Mouse (Mus musculus) ES-E14 (cell line): Measurements from ENCODE around the gene Pdcd6ip. TPM values are rescaled to one million over a fixed set of nuclear protein-coding genes. Genes with fewer than 3 reads are reported as not detected.
A peak's percentile ranks its signal among the peaks of the same experiment; 100 is the strongest.

Experiments
- DNase-seq: peaks from one replicate; pipeline ENCODE4 v3.0.0-alpha.2; 2013; ENCODE audit warnings: low read depth, low spot score
- H3K27ac ChIP-seq: 2 replicates; pipeline ENCODE4 v1.5.1; 2012; ENCODE audit warnings: low read depth, mild to moderate bottlenecking, low read length, moderate library complexity, mixed read lengths; ENCODE audit not compliant: poor library complexity, insufficient read depth, severe bottlenecking
- H3K36me3 ChIP-seq: 2 replicates; pipeline ENCODE4 v1.6.1; 2012; ENCODE audit warnings: mild to moderate bottlenecking, low read length, moderate library complexity, mixed read lengths; ENCODE audit not compliant: control insufficient read depth, poor library complexity, insufficient read depth, severe bottlenecking
- H3K4me1 ChIP-seq, 2 experiments: fragments of 150-350 bp in 1 of 2; sonication (generic) in 1 of 2; 2 replicates each; pipeline ENCODE4 v1.6.1; 2012; ENCODE audit warnings: low read length in 2 of 2, mild to moderate bottlenecking in 1 of 2, mixed read lengths in 1 of 2; ENCODE audit not compliant: control insufficient read depth in 2 of 2, insufficient read depth in 2 of 2, poor library complexity in 1 of 2
- H3K4me3 ChIP-seq, 2 experiments: fragments of 150-350 bp in 1 of 2; sonication (generic) in 1 of 2; 2 replicates each; pipeline ENCODE4 v1.5.1; 2012; ENCODE audit warnings: low read length in 2 of 2, low read depth in 1 of 2, mild to moderate bottlenecking in 1 of 2, mixed read lengths in 1 of 2; ENCODE audit not compliant: insufficient read depth in 1 of 2, poor library complexity in 1 of 2, severe bottlenecking in 1 of 2
- H3K9ac ChIP-seq: 2 replicates; pipeline ENCODE4 v1.6.1; 2012; ENCODE audit warnings: low read depth, mild to moderate bottlenecking, low read length, mixed read lengths; ENCODE audit not compliant: poor library complexity, insufficient read depth, severe bottlenecking
- H3K9me3 ChIP-seq: fragments of 150-350 bp; sonication (generic); 2 replicates; pipeline ENCODE4 v1.6.1; 2012; ENCODE audit warnings: low read depth, mild to moderate bottlenecking, low read length; ENCODE audit not compliant: control insufficient read depth, insufficient read depth
- CHD2 ChIP-seq: IDR thresholded peaks from 2 replicates; pipeline ENCODE4 v1.6.1; 2014; ENCODE audit warnings: mild to moderate bottlenecking, low read depth, low read length, inconsistent platforms
- HCFC1 ChIP-seq: IDR thresholded peaks from 2 replicates; pipeline ENCODE4 v1.6.1; 2012; ENCODE audit warnings: low read length, inconsistent platforms, borderline replicate concordance; ENCODE audit not compliant: insufficient read depth
- MAFK ChIP-seq: IDR thresholded peaks from 2 replicates; pipeline ENCODE4 v1.6.1; 2014; ENCODE audit warnings: mild to moderate bottlenecking, low read depth, low read length, inconsistent platforms; ENCODE audit not compliant: insufficient read depth
- ZC3H11A ChIP-seq: IDR thresholded peaks from 2 replicates; pipeline ENCODE4 v1.6.1; 2012; ENCODE audit warnings: low read depth, mild to moderate bottlenecking, inconsistent platforms, low read length, borderline replicate concordance
- ZNF384 ChIP-seq: IDR thresholded peaks from 2 replicates; pipeline ENCODE4 v1.6.1; 2012; ENCODE audit warnings: low read depth, low read length, inconsistent platforms
- in situ Hi-C, 2 experiments: fragments of 600-800 bp; cut with MboI; formaldehyde crosslinking; loops; one replicate each; pipeline ENCODE4 v1.15.1; 2025; ENCODE audit warnings: low sequenced_read_pairs in 2 of 2, inconsistent platforms in 1 of 2; ENCODE audit not compliant: unreplicated experiment in 2 of 2
- total RNA-seq: library from RNA; depleted of rRNA; stranded (reverse); fragments of 300-350 nt; gene quantifications from 2 replicates; pipeline ENCODE4 v1.2.3, GENCODE M21; 2012

Pdcd6ip gene
- total RNA-seq, 1 experiment = 28.4 TPM

GRCm38 (mm10) chr9:113670857-113671106 lies 37.3 kb downstream of the Pdcd6ip start:
- Histone ChIP-seq H3K4me3 (no peak overlapping the region), H3K27ac (no peak overlapping the region; the same call in 1 of the 2 replicates), H3K9me3 (no peaks in the 10 kb centered on the region), H3K36me3 (peaks cover 21% of the 10 kb centered on the region), H3K9ac (no peak overlapping the region), H3K4me1 (peaks cover 0 to 8% of the 10 kb centered on the region in 2 experiments; a peak in 1 of 4 replicates)
- in situ Hi-C loops = no loop called here
- no peak for DNase-seq
- TF ChIP-seq HCFC1 (no peak), CHD2 (0 out of 2 replicates have a peak, but pooled peaks have one; percentile 25)

- H3K36me3 ChIP-seq = peaks cover 23% of the 10 kb centered on the region
- H3K9me3 ChIP-seq = no peaks in the 10 kb centered on the region
These were observed 37.8 kb downstream of the Pdcd6ip start for GRCm38 (mm10) chr9:113670105-113670856.

GRCm38 (mm10) chr9:113663476-113663875 lies 44.6 kb downstream of the Pdcd6ip start:
- no peak for DNase-seq
- Histone ChIP-seq H3K36me3 (peaks cover 30% of the 10 kb centered on the region), H3K27ac (no peak overlapping the region), H3K9ac (no peak overlapping the region), H3K4me3 (no peak overlapping the region), H3K9me3 (no peaks in the 10 kb centered on the region), H3K4me1 (no peaks in the 10 kb centered on the region)
- TF ChIP-seq MAFK (no peak), ZC3H11A (no peak), CHD2 (no peak), ZNF384 (no peak), HCFC1 (no peak)
- in situ Hi-C loops = no loop called here

More at GRCm38 (mm10) chr9:113670105-113670856, 37.8 kb downstream of the Pdcd6ip start:
- peaks cover 0 to 8% of the 10 kb centered on the region in 2 experiments; a peak in 1 of 4 replicates for H3K4me1 ChIP-seq
- in situ Hi-C loops = no loop called here
- TF ChIP-seq MAFK (no peak), CHD2 (no peak), ZNF384 (no peak), ZC3H11A (no peak), HCFC1 (no peak)
- H3K4me3 ChIP-seq = no peak overlapping the region
- peak; percentile 34 for DNase-seq
- H3K27ac ChIP-seq = no peak overlapping the region; the same call in 1 of the 2 replicates
- H3K9ac ChIP-seq = no peak overlapping the region

- DNase-seq = no peak
- Histone ChIP-seq H3K4me1 (peaks cover 0 to 1% of the 10 kb centered on the region in 2 experiments; a peak in 1 of 4 replicates), H3K36me3 (peaks cover 31% of the 10 kb centered on the region), H3K9ac (no peak overlapping the region), H3K4me3 (no peak overlapping the region), H3K27ac (no peak overlapping the region), H3K9me3 (no peaks in the 10 kb centered on the region)
- in situ Hi-C loops = no loop called here
- no peak for TF ChIP-seq CHD2
- TF ChIP-seq MAFK = no peak
- no peak for TF ChIP-seq ZC3H11A
- TF ChIP-seq HCFC1 = no peak
- no peak for TF ChIP-seq ZNF384
These were observed 50.2 kb downstream of the Pdcd6ip start for GRCm38 (mm10) chr9:113657837-113658236.
